Mouse (Mus musculus): Measurements from ENCODE around the gene Spin2-ps6.
"Not testable (repeated sequence)": the region's sequence is repeated elsewhere in the genome, so short reads cannot be mapped to it uniquely, and the experiment has no call there.

Spin2-ps6 gene

DNA sequence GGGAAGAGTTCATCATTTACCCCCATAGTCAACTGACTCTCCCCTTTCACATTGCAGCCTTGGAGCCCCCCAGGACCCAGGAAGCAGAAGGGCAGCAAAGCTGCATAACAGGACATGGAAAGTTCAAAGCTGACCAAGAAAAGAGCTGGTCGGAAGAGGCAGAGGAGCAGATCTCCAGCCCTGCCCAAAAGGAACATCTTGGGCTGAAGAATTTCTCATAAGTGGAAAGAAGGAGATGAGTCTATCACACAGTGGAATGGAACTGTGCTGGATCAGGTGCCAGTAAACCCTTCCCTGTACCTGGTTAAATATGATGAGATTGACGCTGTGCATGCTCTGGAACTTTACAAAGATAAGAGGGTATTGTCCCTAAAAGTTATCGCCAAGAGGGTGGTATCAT is at the start of gene Spin2-ps6:
Gene Spin2-ps6 (plus strand): TSS at position 301 of the 400 bp plus-strand sequence.
- not testable (repeated sequence) for DNase-seq

Measured in thymus, postnatal 4 days (tissue).